Mouse (Mus musculus): ENCODE data around the gene Gap43. TPM values are rescaled to one million over a fixed set of nuclear protein-coding genes. Genes with fewer than 3 reads are reported as not detected.
"Not testable (repeated sequence)": the region's sequence is repeated elsewhere in the genome, so short reads cannot be mapped to it uniquely, and the experiment has no call there.

Gene Gap43
- total RNA-seq, 2 experiments from 2014 or later = 3.2 to 5.3 TPM

DNA sequence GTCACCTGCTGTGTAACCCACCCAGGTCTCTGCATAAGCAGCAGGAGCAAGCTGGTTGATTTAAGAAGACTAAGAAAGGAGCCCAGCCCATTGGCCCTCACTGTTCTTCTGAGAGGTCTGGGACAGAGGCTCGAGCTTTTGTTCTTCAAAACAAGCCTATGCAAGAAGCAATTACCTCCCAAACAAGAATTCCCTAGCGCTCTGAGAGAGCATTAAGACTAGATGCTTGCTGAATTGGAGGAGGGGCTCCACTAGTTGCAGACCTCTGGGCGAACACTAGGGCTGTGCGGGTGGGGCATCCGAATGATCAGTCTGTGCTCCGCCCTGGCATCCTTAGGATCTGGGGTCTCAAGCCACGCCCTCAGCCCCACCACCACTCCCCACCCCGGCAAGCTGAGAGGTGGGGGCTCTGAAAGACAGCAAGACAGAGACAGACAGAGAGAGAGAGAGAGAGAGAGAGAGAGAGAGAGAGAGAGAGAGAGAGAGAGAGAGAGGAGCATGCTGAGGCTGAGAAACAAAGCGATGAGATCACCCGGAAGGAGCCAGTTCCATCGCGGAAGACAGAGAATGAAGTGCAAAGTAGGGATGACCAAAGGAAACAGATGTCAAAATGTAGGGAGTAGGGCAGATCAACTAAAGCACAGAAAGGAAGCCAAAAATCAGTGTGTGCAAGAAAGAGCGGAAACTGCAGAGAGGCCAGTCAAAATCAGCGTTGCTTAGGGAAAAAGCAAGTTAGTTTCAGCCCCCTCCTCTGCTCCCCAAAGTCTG is 34.3 kb downstream of the Gap43 start:
- intact Hi-C loops (cut with DNase I; ENCODE audit: low total_unique reads) = no loop called here
- DNase-seq = peak; percentile 23

GRCm38 (mm10) chr16:42303461-42303860 is 37.0 kb downstream of the Gap43 start:
- intact Hi-C loops (cut with DNase I; ENCODE audit: low total_unique reads) = no loop called here
- DNase-seq = peak; percentile 65

GRCm38 (mm10) chr16:42294481-42294880 is 46.0 kb downstream of the Gap43 start:
- intact Hi-C loops (cut with DNase I; ENCODE audit: low total_unique reads) = no loop called here
- DNase-seq = no peak

- no peak for DNase-seq
- intact Hi-C loops (cut with DNase I; ENCODE audit: low total_unique reads) = no loop called here
These were observed 46.4 kb downstream of the Gap43 start for GRCm38 (mm10) chr16:42294056-42294455.

DNA sequence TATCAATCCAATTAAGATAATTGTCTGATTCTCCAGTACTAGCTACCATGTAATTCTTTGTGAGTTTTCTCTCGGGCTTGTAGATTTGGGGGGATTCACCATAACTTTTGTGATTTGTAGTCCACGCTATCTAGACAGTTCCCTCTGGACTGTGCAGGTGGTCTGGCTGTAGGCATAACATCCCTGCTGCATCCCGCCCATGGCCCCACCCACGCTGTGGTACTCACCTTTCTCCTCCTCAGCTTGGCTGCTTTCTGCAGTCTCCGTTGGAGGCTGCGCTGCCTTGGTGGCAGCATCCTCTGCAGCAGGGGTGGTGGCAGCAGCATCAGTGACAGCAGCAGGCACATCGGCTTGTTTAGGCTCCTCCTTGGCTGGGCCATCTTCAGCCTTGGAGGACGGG is 48.9 kb downstream of the Gap43 start:
- intact Hi-C loops (cut with DNase I; ENCODE audit: low total_unique reads) = no loop called here
- DNase-seq = no peak

DNA sequence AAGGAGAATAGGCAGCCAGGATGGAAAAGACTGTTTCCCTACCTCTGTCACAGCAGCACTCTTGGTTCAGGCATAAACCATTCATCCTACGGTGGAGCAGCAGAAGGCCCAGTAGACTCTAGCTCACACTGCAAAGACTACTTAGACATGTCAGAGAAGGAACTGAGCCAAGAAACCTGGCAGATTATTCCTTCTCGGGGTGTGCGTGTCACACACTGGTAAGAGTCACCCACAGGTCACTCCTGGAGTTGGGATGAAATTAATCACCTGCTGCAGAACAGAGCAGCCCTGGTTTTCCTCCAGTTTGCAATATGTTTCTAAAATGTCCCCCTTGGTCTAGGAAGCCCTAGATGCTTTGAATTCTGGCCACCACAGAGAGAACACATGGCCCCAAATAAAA is 56.4 kb downstream of the Gap43 start:
- intact Hi-C loops (cut with DNase I; ENCODE audit: low total_unique reads) = loop anchor here (5.0 kb wide), 1 partner anchor 633 kb away; no protein-coding TSS in a partner anchor
- no peak for DNase-seq

DNA sequence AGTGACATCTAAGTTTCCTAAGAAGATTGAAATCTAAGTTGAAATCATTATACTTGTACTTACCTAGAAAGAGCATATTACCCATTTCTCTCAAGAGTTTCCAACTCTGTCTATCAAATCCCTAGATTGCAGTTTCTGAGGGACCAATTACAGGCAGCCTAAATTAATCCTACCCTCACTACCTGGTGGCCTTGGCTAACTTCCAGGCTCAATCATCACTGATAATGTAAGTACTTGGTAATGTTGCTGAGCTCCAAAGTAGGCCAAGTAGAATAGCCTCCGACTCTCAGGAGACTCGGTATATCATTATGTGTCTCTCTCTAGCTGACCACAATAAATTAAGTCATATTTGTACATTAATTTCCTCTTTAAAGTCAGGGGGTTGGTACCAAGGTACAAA is 62.7 kb downstream of the Gap43 start:
- DNase-seq = no peak

DNA sequence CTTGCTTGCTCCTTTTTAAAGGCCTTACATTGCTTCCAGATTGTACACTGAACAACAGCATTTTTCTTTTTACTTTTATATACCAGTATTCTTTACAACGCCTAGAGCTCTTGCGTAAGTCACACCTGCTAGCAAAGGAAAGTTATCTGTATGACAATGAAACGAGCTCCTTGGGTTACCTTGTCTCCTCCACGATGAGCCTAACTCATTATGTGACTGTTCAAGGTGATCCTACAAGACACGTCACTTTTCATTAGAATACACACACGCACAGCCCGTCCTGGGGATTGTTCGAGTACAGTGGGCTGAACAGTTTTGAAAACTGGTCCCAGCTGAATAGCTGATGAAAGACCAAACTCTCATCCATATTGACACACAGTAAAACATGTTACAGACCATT is 63.2 kb downstream of the Gap43 start:
- DNase-seq = no peak
- intact Hi-C loops (cut with DNase I; ENCODE audit: low total_unique reads) = loop anchor here (5.0 kb wide), 1 partner anchor 505 kb away; no protein-coding TSS in a partner anchor

More for the DNA sequence above, 62.7 kb downstream of the Gap43 start:
- intact Hi-C loops (cut with DNase I; ENCODE audit: low total_unique reads) = loop anchor here (5.0 kb wide), 1 partner anchor 505 kb away; no protein-coding TSS in a partner anchor

DNA sequence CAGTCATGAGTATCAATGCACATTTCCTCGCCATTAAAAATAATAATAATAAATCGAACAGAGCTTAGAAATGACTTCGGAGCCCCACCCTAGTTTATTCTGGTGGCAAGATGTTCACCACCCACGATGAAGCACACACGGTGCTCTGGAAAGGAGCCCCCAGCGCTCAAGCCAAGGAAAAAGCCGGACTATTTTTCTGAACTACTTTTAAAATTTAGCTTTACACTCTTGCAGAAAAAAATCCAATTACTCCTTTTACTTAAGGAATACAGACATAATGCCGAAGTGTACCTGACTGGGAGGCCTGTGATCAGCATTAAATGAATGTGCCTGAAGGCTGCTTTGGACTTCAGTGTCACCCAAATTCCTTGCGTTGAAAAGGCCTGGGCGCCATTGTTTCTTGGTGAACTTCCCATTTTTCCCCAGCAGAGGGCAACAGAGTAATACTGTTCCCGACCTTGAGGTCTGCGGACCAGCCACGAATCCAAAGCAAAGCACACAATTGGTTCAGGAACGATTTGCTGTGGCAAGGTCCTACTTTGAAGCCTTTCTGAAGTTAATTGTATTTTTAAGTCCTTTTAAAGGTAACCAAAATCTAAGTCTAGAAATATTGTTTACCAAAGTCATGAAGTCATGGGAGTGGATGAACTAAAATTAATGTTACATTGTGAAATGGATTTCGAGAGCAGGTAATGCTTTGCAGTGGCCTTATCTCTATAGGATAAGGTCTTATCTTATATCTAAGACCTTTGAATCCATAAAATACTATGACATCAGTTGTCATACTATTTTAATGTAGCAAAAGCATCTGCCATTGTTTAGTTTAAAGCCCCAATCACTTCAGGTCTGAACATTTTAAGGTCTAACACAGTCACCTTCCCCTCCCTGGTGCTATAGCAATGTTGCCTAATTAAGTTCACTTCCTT is 64.0 kb downstream of the Gap43 start:
- intact Hi-C loops (cut with DNase I; ENCODE audit: low total_unique reads) = loop anchor here (5.0 kb wide), 1 partner anchor 506 kb away; no protein-coding TSS in a partner anchor
- peak; percentile 62 for DNase-seq

DNA sequence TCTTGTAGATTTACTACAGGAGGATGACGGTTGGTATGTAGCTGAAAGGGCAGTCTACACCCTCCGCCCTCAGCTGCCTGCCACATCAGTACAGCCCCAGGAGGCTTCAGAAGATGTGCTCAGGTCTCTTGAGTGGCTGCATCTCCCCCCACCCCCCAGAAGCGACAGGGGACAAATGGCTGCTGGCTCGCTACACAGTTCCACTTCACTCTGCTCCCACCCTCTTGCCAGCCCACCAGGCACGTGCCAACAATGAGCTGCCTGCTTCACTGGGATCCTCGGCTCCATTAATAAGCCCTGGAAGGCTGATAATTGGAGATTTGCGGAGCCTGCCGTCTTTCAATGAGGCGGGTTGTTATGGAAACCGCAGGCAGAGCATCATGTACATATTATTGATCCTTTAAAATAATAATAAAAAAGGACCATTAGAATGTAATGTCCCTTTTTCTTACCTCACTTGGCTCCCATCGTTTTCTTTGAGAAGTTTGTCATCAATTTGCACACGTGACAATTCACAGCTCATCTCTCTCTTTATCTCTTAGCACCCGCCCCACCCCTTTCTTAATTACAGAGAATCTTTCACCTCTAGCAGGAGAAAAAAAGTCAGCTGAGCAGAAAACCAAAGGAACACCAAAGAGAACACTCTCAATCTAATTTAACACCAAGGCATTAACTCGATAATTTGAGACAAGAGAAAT is 64.8 kb downstream of the Gap43 start:
- intact Hi-C loops (cut with DNase I; ENCODE audit: low total_unique reads) = loop anchor here (5.0 kb wide), 1 partner anchor 507 kb away; no protein-coding TSS in a partner anchor

DNA sequence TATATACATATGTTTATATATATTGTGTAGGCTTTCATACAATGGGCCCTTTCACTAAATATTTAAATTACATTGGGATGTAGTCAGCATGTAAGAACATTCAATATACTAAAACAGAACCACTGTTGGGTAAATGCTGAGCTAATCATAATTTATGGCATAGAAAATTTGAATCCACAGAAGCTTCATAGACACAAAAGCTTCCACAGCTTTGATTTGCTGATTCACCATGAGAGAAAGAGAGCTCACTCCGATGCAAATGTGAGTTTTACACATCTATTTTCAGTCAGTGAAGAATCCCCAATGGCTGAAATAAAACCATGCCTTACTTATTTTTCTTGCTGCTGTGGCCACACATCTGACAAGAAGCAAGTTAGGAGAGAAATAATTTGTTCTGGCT is 69.2 kb downstream of the Gap43 start:
- intact Hi-C loops (cut with DNase I; ENCODE audit: low total_unique reads) = no loop called here

More for the DNA sequence above, 64.8 kb downstream of the Gap43 start:
- DNase-seq = no peak

DNA sequence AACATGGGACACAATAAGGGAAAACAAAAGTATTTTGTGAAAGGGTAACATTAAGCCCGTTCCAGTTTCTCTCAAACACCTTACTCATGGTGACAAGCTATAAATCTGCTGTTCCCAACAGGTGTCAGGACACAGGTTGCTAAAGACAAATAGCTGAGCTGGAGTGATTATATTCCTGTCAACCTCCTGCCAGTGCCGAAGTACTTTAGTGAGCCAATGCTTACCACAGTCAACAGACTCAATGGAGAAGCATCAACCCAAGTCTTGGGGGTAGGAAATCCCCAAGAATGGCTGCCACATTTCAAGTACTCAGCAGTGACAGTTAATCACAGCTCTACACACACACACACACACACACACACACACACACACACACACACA is 70.9 kb downstream of the Gap43 start:
- DNase-seq = no peak
- intact Hi-C loops (cut with DNase I; ENCODE audit: low total_unique reads) = no loop called here

More for the DNA sequence above, 69.2 kb downstream of the Gap43 start:
- no peak for DNase-seq

GRCm38 (mm10) chr16:42268843-42269586 is 71.4 kb downstream of the Gap43 start:
- peak; percentile 37 for DNase-seq
- intact Hi-C loops (cut with DNase I; ENCODE audit: low total_unique reads) = no loop called here

- intact Hi-C loops (cut with DNase I; ENCODE audit: low total_unique reads) = no loop called here
- DNase-seq = no peak
These were observed 75.3 kb downstream of the Gap43 start for GRCm38 (mm10) chr16:42265185-42265584.

DNA sequence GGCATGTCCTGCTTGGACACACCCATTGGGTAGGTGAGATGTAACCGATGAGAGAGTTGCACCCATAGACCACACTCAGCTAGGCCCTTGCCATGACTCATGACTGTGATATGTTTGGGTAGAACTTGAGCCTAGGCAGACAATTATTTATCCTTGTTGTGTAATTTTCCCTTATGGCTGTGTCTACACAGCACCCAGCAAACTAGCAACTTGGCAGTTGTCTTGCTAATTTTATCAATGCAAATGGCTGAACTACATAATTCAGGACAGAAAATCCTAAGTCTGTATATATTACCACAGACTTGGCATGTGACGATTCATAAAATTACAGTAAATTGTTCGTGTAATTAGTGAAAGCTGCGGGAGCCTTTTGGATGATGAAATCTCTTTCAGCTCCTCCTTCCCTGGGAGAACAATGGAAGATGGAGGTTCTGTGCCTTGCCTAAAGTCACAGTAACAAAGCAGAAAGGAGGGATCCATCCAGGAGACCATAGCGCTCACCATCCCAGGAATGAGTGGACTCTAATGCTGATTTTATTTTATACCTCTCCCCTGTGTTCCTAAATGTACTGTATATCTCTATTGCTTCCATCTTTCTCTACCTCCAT is 77.4 kb downstream of the Gap43 start:
- intact Hi-C loops (cut with DNase I; ENCODE audit: low total_unique reads) = no loop called here
- DNase-seq = no peak

DNA sequence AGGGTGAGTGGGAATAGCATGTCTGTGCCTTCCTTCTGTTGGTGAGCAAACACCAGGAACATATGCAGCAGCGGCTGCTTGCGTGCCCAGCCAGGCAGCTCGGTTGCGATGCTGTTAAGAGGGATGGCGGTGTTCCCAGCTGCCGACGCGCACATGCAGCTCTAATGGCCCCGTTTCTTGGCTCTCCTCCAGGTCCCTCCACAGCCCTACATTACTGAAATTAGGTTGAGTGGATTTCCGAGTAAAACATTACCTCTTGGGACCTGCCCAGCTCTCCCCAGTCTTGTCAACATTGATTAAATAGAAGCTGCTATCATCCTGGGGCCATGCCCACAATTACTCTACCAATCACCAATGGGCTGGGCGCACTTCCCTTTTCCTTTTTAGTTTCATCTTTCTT is 84.8 kb downstream of the Gap43 start:
- peak; percentile 8 for DNase-seq
- intact Hi-C loops (cut with DNase I; ENCODE audit: low total_unique reads) = no loop called here

DNA sequence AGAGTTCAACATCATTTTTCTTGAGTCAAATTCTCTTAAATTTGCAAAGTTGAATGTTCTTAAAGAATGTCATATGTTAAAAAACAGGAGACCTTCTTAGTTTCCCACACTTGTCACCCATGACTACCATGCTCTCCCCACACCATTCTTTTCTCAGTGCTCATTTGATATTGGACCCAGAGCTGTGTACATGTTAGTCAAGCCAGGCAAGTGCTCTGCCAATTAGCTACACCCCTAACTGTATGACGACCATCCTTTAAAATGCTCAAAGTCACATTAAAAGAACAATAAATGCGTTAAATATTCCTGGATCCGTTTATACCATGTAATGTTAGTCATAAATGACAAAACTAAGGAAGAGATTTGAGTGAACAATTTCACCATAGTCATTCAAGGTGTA is 85.2 kb downstream of the Gap43 start:
- intact Hi-C loops (cut with DNase I; ENCODE audit: low total_unique reads) = no loop called here
- DNase-seq = no peak

DNA sequence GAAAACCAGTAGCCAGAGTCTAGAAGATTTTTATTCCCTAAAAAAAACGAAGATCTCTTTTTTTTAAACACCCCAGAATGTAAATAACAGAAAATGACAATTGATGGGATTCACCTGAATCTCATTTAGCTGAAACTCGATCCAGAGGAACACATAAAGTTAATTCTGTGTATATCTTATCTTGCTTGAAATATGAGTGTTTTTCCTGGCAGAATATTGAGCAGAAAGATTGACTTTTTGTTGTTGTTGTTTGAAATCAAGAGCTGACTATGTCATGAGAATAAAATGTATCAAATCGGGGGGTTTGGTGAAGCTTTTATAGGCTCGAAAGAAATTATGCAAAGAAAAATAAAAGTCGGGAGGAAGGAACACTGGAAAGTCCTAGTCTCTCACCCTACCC is 88.2 kb downstream of the Gap43 start:
- intact Hi-C loops (cut with DNase I; ENCODE audit: low total_unique reads) = no loop called here

GRCm38 (mm10) chr16:42244121-42244520 is 96.3 kb downstream of the Gap43 start:
- intact Hi-C loops (cut with DNase I; ENCODE audit: low total_unique reads); DNase-seq: not testable (repeated sequence)

More for the DNA sequence above, 88.2 kb downstream of the Gap43 start:
- DNase-seq = no peak

Measured in gastrocnemius, postnatal 14 days (tissue).